Mouse (Mus musculus) splenic B cell, adult 2 months (primary cell): Measurements from ENCODE around the gene Eci1.
A peak's percentile ranks its signal among the peaks of the same experiment; 100 is the strongest.
"Not testable (repeated sequence)": the region's sequence is repeated elsewhere in the genome, so short reads cannot be mapped to it uniquely, and the experiment has no call there.

Source experiments
- DNase-seq: peaks from one replicate; pipeline ENCODE4 v3.0.0-alpha.2; 2011; ENCODE audit warnings: low read depth, low spot score
- H3K27me3 ChIP-seq: 2 replicates; pipeline ENCODE4 v1.6.1; 2012; ENCODE audit warnings: mild to moderate bottlenecking, low read length, moderate library complexity, mixed read lengths; ENCODE audit not compliant: control insufficient read depth, poor library complexity, insufficient read depth, severe bottlenecking
- H3K36me3 ChIP-seq: 2 replicates; pipeline ENCODE4 v1.6.1; 2012; ENCODE audit warnings: mild to moderate bottlenecking, low read length, moderate library complexity, mixed read lengths; ENCODE audit not compliant: control insufficient read depth, poor library complexity, insufficient read depth, severe bottlenecking

The Eci1 gene

DNA sequence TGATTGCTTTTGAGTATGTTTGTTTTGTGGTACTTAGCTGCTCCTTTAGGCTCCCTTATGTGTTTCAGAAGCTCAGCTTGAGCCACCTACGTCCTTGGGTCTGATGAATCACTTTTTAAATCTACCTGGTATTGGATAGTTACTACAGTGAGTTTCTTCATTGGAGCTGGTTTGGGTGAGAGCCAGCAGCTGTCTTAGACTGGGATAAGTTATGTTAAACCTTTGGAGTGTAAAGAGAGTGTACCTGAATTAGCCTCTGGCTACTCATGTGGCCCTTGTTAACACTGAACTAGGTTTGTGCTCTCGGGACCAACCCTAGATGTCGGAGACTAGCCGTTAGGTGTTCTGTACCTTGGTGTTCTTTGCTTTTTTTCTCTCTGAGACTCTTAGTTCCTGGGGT, 3.3 kb upstream of the Eci1 start:
- Histone ChIP-seq H3K27me3 (no peaks in the 10 kb centered on the region), H3K36me3 (peaks cover 29% of the 10 kb centered on the region)
- DNase-seq: no peak

DNA sequence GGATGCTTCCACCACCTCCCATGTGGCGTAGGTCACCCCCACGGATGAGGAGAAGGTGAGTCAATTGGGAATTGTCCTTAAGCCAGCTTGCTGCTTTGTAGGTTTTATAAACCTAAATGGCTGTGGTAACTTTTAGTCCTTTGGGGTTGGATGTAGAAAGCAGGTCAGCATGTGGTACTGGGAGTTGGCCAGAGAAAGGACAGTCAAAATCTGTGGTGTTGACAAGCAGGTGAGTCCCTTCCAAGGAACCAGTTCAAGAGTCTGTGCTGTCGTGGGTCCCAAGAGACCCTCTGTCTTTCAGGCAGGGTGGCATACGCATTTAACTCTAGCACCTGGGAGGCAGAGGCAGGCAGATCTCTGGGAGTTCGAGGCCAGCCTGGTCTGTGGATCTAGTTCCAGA, 2.0 kb upstream of the Eci1 start:
- H3K27me3 ChIP-seq: no peaks in the 10 kb centered on the region
- peaks cover 26% of the 10 kb centered on the region; the same call in 1 of the 2 replicates for H3K36me3 ChIP-seq
- no peak for DNase-seq

DNA sequence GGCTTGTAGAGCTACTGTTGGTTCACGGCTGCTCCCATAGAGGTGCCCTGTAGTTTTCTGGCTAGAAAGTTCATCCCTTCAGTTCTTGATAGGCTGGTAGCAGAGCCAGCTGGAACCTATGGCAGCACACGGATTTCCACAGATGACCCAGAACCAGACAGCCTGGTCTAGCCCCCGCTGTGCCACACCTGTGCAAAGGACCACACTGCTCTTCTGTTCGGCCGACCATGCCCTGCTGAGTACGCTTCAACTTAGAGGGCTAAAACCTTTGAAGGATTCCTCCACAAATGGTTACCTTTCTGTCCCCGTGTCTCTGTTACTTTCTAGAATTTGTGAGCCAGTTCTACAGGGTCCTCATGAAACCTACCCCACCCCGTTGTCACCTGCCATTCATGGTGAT, 1.1 kb upstream of the Eci1 start:
- not testable (repeated sequence) for DNase-seq, H3K27me3 ChIP-seq
- H3K36me3 ChIP-seq: peaks cover 20% of the 10 kb centered on the region; the same call in 1 of the 2 replicates

DNA sequence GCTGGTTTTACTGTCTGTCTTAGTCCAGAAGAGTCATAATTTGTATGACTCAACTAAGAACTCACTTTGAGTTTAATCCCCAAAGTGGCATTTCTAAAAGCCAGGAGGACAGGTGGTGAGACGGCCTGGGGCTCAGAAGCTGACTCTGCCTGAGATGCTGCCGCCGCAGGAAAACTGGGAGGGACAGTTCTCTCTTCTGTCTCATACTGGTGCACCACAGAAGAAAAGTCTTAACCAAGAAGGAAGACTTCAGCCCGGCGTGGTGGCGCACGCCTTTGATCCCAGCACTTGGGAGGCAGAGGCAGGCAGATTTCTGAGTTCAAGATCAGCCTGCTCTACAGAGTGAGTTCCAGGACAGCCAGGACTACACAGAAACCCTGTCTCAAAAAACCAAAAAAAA, 536 bp upstream of the Eci1 start:
- no peaks in the 10 kb centered on the region for H3K27me3 ChIP-seq
- H3K36me3 ChIP-seq: peaks cover 19% of the 10 kb centered on the region; the same call in 1 of the 2 replicates
- no peak for DNase-seq

DNA sequence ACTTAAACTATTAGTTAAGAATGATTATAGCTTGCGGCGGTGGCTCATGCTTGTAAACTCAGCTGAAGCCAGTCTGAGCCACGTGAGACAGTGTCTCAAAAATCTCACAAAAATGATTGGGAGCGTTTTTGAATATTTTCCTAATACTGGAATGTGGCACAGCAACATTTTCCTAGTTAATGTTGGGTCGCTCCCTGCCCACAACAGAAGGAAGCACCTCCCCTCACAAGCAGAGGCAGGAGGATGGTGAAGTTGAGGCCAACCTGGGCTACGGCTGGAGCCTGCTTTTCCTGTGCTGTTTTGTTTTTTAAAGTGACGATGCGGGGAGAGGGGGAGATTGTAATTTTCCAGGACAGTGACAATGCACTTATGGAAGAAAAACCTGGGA, 723 bp downstream of the Eci1 start:
- no peak for DNase-seq
- H3K36me3 ChIP-seq: peaks cover 14% of the 10 kb centered on the region; the same call in 1 of the 2 replicates
- H3K27me3 ChIP-seq: no peaks in the 10 kb centered on the region

DNA sequence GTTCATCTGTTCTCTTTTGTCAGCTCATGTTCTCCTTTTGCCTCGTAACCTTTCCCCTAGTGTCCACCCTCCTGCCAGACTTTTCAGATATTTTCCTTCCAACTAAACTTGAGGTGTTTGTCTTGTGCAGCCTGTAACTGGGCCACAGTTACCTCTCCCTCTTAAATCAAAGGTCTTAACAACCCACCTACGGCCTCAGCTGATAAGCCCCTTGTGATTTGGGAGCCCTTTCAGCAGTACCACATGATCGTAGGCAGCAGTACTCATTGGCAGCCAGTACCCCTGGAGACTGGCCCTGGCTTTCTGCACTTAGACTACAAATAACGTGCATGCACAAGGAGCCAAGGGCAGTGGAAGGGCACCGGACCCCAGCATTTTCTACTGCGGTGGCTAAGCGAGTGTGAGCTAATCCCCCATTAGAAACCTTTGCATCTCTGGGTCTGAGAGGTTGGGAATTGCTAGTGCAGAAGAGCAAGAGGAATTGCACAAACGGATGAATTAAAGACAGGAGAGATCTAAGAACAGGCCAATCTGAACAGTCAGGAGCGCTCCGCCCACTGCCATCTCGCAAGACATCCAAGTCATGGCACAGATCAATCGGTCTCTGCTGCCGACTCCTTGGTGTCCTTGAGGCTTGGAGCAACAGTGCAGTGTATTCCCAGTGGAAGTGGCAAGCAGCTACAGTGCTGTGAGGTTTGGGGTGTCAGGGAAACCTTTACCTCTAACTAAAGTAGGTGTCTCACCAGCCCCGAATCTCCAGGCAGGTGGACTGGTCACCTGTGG, 3.0 kb downstream of the Eci1 start:
- peaks cover 4% of the 10 kb centered on the region; the same call in 1 of the 2 replicates for H3K36me3 ChIP-seq
- no peaks in the 10 kb centered on the region for H3K27me3 ChIP-seq
- no peak for DNase-seq

DNA sequence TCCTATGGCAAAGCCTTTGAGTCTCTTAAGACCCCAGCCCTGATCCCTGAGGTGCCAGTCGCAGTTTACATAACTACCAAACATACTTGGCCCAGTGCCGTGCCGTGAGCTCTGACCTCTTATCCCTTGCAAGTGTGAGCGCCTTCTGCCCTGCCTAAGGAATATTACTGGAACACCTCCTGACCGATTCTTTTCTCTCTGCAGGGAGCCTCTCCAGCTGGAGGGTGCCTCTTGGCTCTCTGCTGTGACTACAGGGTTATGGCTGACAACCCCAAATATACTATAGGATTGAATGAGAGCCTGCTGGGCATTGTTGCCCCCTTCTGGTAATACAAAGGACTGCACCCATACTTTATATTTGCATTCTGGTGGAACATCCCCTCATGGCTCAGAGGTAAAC, 10.6 kb downstream of the Eci1 start:
- Histone ChIP-seq H3K36me3 (peaks cover 5% of the 10 kb centered on the region), H3K27me3 (no peaks in the 10 kb centered on the region)
- DNase-seq: peak; percentile 79

DNA sequence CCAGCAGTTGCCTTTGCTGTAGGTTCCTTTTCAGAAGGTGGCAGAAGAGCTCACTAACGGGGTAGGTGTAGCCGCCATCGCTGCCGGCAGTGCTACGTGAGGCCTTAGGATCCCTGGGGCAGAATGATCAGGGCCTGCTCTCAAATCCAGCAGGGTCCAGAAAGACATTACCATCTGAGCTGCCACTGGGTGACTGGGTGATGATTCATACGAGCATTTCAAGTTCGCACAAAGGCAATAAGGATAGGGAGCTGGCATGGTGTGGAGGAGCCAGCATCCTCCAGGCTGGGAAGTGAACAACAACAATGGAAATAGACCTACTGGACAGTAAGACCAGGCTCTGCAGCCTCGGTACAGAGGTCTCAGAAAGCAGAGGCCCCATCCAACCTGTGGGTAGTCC, 13.9 kb downstream of the Eci1 start:
- no peak for DNase-seq
- no peaks in the 10 kb centered on the region for H3K27me3 ChIP-seq

DNA sequence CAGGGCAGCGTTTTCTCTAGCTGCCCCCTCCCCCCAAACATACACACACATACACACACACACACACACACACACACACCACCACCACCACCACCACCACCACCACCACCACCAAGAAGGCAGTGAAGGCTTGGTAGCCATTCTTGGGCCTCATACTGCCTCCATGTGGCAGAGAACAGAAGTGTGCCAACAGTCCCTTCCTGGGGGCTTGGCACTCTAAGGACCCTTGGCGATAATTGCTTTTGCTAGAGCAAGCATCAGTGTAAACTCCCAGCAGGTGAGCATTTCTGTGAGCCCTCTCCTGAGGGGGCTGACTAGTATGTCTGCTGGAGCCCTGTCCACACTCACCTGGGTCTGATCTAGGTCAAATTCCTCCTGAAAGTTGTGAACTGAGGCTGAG, 14.7 kb downstream of the Eci1 start:
- peaks cover 8% of the 10 kb centered on the region for H3K36me3 ChIP-seq
- H3K27me3 ChIP-seq: no peaks in the 10 kb centered on the region
- DNase-seq: peak; percentile 19

More for the DNA sequence above, 13.9 kb downstream of the Eci1 start:
- peaks cover 4% of the 10 kb centered on the region for H3K36me3 ChIP-seq

DNA sequence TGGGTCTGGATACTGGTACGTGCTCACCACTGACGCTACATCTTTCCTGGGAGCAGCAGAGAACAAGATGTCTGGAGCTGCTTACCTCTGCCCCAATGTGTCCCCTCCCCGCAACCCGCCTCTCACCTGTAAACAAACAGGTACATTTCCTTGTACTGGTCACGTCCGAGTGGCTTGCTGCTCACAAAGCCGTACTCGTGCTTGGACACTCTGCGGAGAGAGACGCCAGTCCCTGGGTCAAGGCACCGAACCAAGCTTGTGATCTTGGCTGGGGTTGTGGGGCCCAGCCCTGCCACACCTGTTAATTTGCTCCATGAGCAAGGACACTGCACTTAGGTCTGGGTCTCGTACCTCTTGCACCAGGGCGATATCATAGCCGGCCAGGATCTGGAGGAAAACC, 15.7 kb downstream of the Eci1 start:
- no peak for DNase-seq
- Histone ChIP-seq H3K27me3 (no peaks in the 10 kb centered on the region), H3K36me3 (peaks cover 8% of the 10 kb centered on the region)

DNA sequence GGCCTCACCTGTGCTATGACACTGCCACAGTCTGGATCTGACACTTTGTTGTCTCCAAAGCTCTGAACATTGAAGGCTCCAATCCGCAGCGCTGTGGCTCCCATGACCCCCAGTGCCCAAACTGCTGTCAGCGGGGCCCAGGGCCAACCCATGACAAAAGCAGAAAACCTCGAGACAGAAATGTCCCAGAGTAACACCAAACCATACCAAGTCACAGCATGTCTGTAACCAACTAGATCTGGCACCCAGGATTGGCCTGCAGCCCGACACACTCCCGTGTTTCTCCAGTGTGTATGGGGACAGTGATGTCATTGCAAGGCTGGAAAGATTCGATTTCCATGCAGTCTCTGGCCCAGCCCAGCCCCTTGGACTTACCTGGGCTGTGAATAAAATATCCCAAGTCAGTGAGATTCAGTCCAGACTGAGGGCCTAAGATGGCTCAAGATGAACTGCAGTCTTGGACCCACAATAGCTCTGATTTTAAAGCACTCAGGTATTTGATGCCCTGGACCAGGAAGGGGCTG, 16.3 kb downstream of the Eci1 start, which contains the start of gene Dnase1l2:
TSS of gene Dnase1l2 (minus strand) at position 474 of the 524 bp plus-strand sequence.
- Histone ChIP-seq H3K36me3 (peaks cover 8% of the 10 kb centered on the region), H3K27me3 (no peaks in the 10 kb centered on the region)
- DNase-seq: no peak

DNA sequence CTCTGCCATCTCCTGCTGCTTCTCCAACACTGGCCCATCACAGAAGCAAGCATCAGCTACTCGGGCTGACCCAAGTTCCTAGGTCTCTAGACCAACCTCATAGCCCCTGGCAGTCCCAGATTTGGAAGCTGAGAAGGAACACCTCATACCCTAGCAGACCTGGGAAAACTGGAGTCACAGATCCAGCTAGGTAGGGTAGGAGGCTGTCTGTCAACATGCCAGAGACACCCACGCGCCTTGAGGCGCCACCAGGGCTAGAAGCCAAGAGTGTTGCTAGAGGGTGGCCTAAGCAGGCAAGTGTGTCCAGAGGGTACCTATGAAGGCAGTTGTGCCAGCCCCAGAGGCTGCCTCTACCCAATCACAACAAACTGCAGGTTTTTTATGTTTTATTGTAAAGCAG, 17.0 kb downstream of the Eci1 start:
- DNase-seq: no peak
- Histone ChIP-seq H3K27me3 (no peaks in the 10 kb centered on the region), H3K36me3 (peaks cover 8% of the 10 kb centered on the region)

DNA sequence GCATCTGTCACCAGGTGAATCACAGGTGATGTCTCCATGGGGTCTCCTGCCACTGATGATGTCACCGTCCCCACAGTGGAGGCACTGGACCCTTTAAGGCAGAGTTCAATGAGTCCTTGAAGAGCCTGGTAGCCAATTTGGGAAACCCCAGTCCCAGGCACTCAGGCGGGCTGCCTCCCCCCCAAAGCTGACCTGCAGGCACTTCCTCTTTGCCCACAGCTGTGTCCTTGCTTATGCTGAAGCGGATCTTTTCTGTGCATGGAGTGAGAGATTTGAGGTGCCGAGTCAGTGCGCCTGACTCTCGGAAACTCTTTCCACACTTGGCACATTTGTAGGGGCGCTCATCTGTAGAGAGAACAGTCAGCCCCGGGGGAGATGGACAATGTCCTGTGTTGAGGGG, 20.1 kb downstream of the Eci1 start:
- Histone ChIP-seq H3K27me3 (no peaks in the 10 kb centered on the region), H3K36me3 (peaks cover 4% of the 10 kb centered on the region)
- DNase-seq: no peak

DNA sequence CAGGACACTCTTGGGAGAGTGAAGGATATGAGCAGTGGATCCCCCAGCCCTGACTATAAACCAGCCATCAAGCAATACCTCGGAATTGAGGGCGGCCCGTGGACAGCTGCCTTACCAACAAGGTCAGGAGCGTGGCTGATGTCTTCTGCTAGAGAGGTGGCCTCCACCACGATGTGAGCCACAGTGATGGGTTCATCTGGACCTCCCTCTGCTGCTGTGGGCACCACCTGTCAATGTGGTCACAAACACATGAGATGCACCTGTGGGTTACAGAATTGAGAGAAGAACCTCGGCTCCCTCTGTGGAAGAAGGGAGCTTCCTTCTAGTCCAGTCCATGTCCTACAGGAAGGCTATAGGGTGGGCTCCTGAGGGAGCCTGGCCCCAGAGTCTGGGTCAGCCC, 23.1 kb downstream of the Eci1 start:
- no peak for DNase-seq
- H3K36me3 ChIP-seq: peaks cover 4% of the 10 kb centered on the region

DNA sequence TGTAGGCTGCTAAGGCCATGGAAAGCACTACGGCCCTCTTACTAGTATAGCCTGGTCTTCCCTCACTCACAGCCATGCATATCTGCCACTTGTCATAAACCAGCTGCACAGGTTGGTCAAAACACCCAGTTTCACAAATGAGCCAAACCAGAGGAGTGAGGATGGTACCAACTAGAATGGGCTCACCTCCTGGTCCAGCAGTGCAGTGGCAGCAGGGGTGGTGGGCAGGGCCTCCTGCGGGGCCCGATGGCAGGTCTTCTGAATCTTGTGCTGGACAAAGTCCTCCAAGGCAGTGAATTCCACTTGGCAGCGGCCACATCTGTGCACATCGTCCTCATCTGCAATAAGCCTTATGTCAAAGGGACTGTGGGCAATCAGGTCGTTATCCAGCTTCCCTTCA, 24.8 kb downstream of the Eci1 start:
- Histone ChIP-seq H3K36me3 (no peaks in the 10 kb centered on the region; the same call in 1 of the 2 replicates), H3K27me3 (no peaks in the 10 kb centered on the region)
- no peak for DNase-seq

More for the DNA sequence above, 23.1 kb downstream of the Eci1 start:
- H3K27me3 ChIP-seq: no peaks in the 10 kb centered on the region
